Mouse (Mus musculus): ENCODE data around the gene Il22ra2. TPM values are rescaled to one million over a fixed set of nuclear protein-coding genes. Genes with fewer than 3 reads are reported as not detected.

Il22ra2 gene
- total and polyA plus RNA-seq, 3 experiments, result 0.13 TPM; not detected in 2

DNA sequence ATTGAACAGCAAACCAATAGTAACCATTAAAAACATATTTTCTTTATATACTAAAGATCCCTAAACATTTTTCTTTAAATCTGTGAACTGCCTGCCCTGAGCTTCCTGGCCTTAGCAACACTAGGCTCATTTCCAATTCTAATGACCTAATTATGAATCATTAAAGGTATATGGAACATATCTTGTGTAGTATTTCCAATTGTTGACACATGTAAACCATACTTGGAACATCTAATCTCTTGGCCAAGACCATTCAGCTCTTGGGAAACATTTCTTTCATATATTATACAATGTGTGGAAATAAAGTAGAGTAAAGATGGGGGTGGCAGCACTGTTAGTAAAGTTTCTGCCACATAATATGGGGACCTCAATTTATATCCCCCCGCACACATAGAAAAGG, 17.8 kb downstream of the Il22ra2 start:
- TF ChIP-seq KAT2A (IDR thresholded peaks at IDR 0.05; ENCODE audit: insufficient replicate concordance, low read length) (no peak), ZNF384 (IDR thresholded peaks at IDR 0.05; ENCODE audit: low read depth, low read length) (no peak), UBTF (IDR thresholded peaks at IDR 0.05; ENCODE audit: low read depth, low read length) (no peak), GABPA (IDR thresholded peaks at IDR 0.05; ENCODE audit: insufficient replicate concordance, low read depth, low read length) (no peak), CHD1 (IDR thresholded peaks at IDR 0.05; ENCODE audit: low read depth, low read length) (no peak)
- Histone ChIP-seq H3K9ac (ENCODE audit: insufficient read depth, low read depth) (no peak overlapping the region), H3K4me3 (replicated peaks in 1 of 3; ENCODE audit: low read depth in 2 of 3, low read length in 2 of 3, poor library complexity in 1 of 3) (no peak overlapping the region), H3K27me3 (replicated peaks) (no peaks in the 10 kb centered on the region), H3K36me3 (replicated peaks in 1 of 2; ENCODE audit: control insufficient read depth in 1 of 2, insufficient read depth in 1 of 2, low read length in 1 of 2) (no peaks in the 10 kb centered on the region), H3K4me1 (ENCODE audit: control insufficient read depth in 1 of 2, insufficient read depth in 2 of 2) (no peaks in the 10 kb centered on the region), H3K4me2 (ENCODE audit: insufficient read depth, low read depth, poor library complexity, severe bottlenecking) (no peak overlapping the region), H3K79me2 (replicated peaks; ENCODE audit: control insufficient read depth, extremely low read depth, insufficient read depth, poor library complexity, severe bottlenecking) (no peaks in the 10 kb centered on the region), H3K9me3 (replicated peaks; ENCODE audit: low read length) (no peaks in the 10 kb centered on the region), H3K27ac (ENCODE audit: insufficient read depth, low read depth) (no peak overlapping the region)
- DNase-seq (ENCODE audit: extremely low read depth), result no peak
- in situ Hi-C loops (cut with MboI; ENCODE audit: low pct_ligation_motif_present, low pct_unique_long_range_greater_than_20kb, low sequenced_read_pairs), result no loop called here
- dilution Hi-C loops (cut with MboI; ENCODE audit: extremely low pct_ligation_motif_present, extremely low pct_unique_long_range_greater_than_20kb, low sequenced_read_pairs), result no loop called here

DNA sequence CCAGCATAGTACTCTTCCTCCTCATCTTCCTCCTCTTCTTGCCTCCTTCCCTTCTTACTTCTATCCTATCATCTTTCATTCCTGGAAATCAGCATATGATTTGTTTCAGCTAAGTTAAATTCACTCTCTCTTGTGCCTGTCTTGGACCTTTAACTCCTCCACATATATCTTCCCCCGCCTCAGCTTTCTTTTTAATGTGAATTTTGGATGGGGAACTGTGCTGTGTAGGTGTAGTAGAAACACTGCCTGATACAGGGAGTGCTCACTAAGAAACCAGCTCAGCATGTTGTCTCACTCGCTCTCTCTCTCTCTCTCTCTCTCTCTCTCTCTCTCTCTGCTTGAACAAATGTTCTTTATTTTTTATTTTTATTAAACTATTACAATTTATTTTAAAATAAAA, 23.3 kb downstream of the Il22ra2 start:
- peaks cover 0 to 3% of the 10 kb centered on the region in 2 experiments; a peak in 2 of 4 replicates for H3K4me1 ChIP-seq (ENCODE audit: control insufficient read depth in 1 of 2, insufficient read depth in 2 of 2)
- H3K36me3 ChIP-seq (replicated peaks in 1 of 2; ENCODE audit: control insufficient read depth in 1 of 2, insufficient read depth in 1 of 2, low read length in 1 of 2), result no peaks in the 10 kb centered on the region
- H3K4me3 ChIP-seq (replicated peaks in 1 of 3; ENCODE audit: low read depth in 2 of 3, low read length in 2 of 3, poor library complexity in 1 of 3), result no peak overlapping the region
- peaks cover 4% of the 10 kb centered on the region for H3K9me3 ChIP-seq (replicated peaks; ENCODE audit: low read length)
- no peak overlapping the region for H3K27ac ChIP-seq (ENCODE audit: insufficient read depth, low read depth)
- H3K4me2 ChIP-seq (ENCODE audit: insufficient read depth, low read depth, poor library complexity, severe bottlenecking), result no peak overlapping the region
- in situ Hi-C loops (cut with MboI; ENCODE audit: low pct_ligation_motif_present, low pct_unique_long_range_greater_than_20kb, low sequenced_read_pairs), result no loop called here
- no peaks in the 10 kb centered on the region for H3K79me2 ChIP-seq (replicated peaks; ENCODE audit: control insufficient read depth, extremely low read depth, insufficient read depth, poor library complexity, severe bottlenecking)
- TF ChIP-seq HCFC1 (IDR thresholded peaks at IDR 0.05; ENCODE audit: low read depth, low read length), result no peak
- no peak for TF ChIP-seq JUND (conservative IDR thresholded peaks at IDR 0.05; ENCODE audit: low read depth, low read length)
- TF ChIP-seq E2F4 (IDR thresholded peaks at IDR 0.05; ENCODE audit: insufficient replicate concordance, low read depth, low read length), result no peak
- TF ChIP-seq MAX (IDR thresholded peaks at IDR 0.05; ENCODE audit: low read length), result no peak
- no peak for TF ChIP-seq GABPA (IDR thresholded peaks at IDR 0.05; ENCODE audit: insufficient replicate concordance, low read depth, low read length)
- TF ChIP-seq BHLHE40 (IDR thresholded peaks at IDR 0.05; ENCODE audit: low read depth, low read length), result no peak
- no peak for TF ChIP-seq ZC3H11A (IDR thresholded peaks at IDR 0.05; ENCODE audit: low read depth, low read length)
- no peak for TF ChIP-seq CHD2 (IDR thresholded peaks at IDR 0.05; ENCODE audit: low read length)
- no peak for TF ChIP-seq CTCF (conservative IDR thresholded peaks at IDR 0.05 in 1 of 2, IDR thresholded peaks at IDR 0.05 in 1 of 2; ENCODE audit: low read depth in 2 of 2, low read length in 2 of 2)
- no peak for TF ChIP-seq IRF4 (IDR thresholded peaks at IDR 0.05; ENCODE audit: low read depth, low read length)
- TF ChIP-seq ZKSCAN1 (IDR thresholded peaks at IDR 0.05; ENCODE audit: borderline replicate concordance, low read depth, low read length), result no peak
- TF ChIP-seq MAFK (IDR thresholded peaks at IDR 0.05; ENCODE audit: insufficient replicate concordance, low read length), result no peak
- no peak for TF ChIP-seq MAZ (IDR thresholded peaks at IDR 0.05; ENCODE audit: low read depth, low read length)
- TF ChIP-seq NELFE (IDR thresholded peaks at IDR 0.05; ENCODE audit: low read depth, low read length), result no peak
- TF ChIP-seq MEF2A (IDR thresholded peaks at IDR 0.05; ENCODE audit: borderline replicate concordance, low read depth, low read length), result no peak
- TF ChIP-seq EP300 (IDR thresholded peaks at IDR 0.05; ENCODE audit: low read length), result no peak
- no peak for TF ChIP-seq SMC3 (IDR thresholded peaks at IDR 0.05; ENCODE audit: low read depth, low read length)
- no peak for TF ChIP-seq USF2 (conservative IDR thresholded peaks at IDR 0.05; ENCODE audit: low read depth, low read length)
- no peak overlapping the region for H3K9ac ChIP-seq (ENCODE audit: insufficient read depth, low read depth)
- no peak for DNase-seq (ENCODE audit: extremely low read depth)
- dilution Hi-C loops (cut with MboI; ENCODE audit: extremely low pct_ligation_motif_present, extremely low pct_unique_long_range_greater_than_20kb, low sequenced_read_pairs), result no loop called here
- H3K27me3 ChIP-seq (replicated peaks), result no peaks in the 10 kb centered on the region

Measured in CH12.LX (cell line).